Mouse (Mus musculus): ENCODE results near the gene Slc7a11.

GRCm38 (mm10) chr3:50144144-50144543 lies 299.3 kb downstream of the Slc7a11 start:
- TF ChIP-seq CTCF (IDR thresholded peaks at IDR 0.05; ENCODE audit: low read depth) (no peak), EP300 (IDR thresholded peaks at IDR 0.05; ENCODE audit: low read depth) (no peak)

Data from liver, embryonic 14.5 days (tissue).